Mouse (Mus musculus) embryonic fibroblast, embryonic 13.5 days (primary cell): ENCODE measurements around the gene Gm49373.

Experiments
- CTCF ChIP-seq: IDR thresholded peaks from 2 replicates; pipeline ENCODE4 v1.5.1; 2011; ENCODE audit warnings: mild to moderate bottlenecking, control low read depth, low read length, moderate library complexity, borderline replicate concordance; ENCODE audit not compliant: insufficient read depth
- POLR2A ChIP-seq: IDR thresholded peaks from 2 replicates; pipeline ENCODE4 v1.6.1; 2011; ENCODE audit warnings: low read depth, mild to moderate bottlenecking, control low read depth, low read length, moderate library complexity

GRCm38 (mm10) chr9:21031896-21032351 is 41.0 kb downstream of the Gm49373 start, which contains the start of gene Icam5:
- no peak for TF ChIP-seq POLR2A
- no peak for TF ChIP-seq CTCF
